Mouse (Mus musculus) midbrain, postnatal 0 days (tissue): ENCODE results near the gene Aatf. TPM values are rescaled to one million over a fixed set of nuclear protein-coding genes. Genes with fewer than 3 reads are reported as not detected.
"Not testable (repeated sequence)": the region's sequence is repeated elsewhere in the genome, so short reads cannot be mapped to it uniquely, and the experiment has no call there.

Experiments
- ATAC-seq: fragments of 200-750 bp; cut with Nextera tagmentation; 2 replicates; pipeline ENCODE4 v1.8.0; 2017; ENCODE audit warnings: moderate number of reproducible peaks, mild to moderate bottlenecking, moderate TSS enrichment, moderate library complexity; ENCODE audit not compliant: low FRiP score
- DNase-seq: peaks from one replicate; pipeline ENCODE4 v3.0.0-alpha.2; 2015; ENCODE audit warnings: low spot score
- H3K27ac ChIP-seq: fragments of 300-500 bp; sonication (generic); 2 replicates; pipeline ENCODE4 v1.5.1; 2014; ENCODE audit warnings: low read depth, mild to moderate bottlenecking, low read length, mixed read lengths
- H3K27me3 ChIP-seq: fragments of 300-500 bp; sonication (generic); 2 replicates; pipeline ENCODE4 v1.6.1; 2014; ENCODE audit warnings: low read length, control low read depth, mixed read lengths; ENCODE audit not compliant: insufficient read depth
- H3K36me3 ChIP-seq: fragments of 300-500 bp; sonication (generic); 2 replicates; pipeline ENCODE4 v1.6.1; 2014; ENCODE audit warnings: low read length, control low read depth, mixed read lengths; ENCODE audit not compliant: insufficient read depth
- H3K4me1 ChIP-seq: fragments of 300-500 bp; sonication (generic); 2 replicates; pipeline ENCODE4 v1.6.1; 2014; ENCODE audit warnings: mild to moderate bottlenecking, control low read depth, antibody characterized with exemption, low read length, mixed read lengths; ENCODE audit not compliant: insufficient read depth
- H3K4me2 ChIP-seq: fragments of 300-500 bp; sonication (generic); 2 replicates; pipeline ENCODE4 v1.6.1; 2014; ENCODE audit warnings: low read depth, mild to moderate bottlenecking, low read length, mixed read lengths; ENCODE audit not compliant: poor library complexity, severe bottlenecking
- H3K4me3 ChIP-seq: fragments of 300-500 bp; sonication (generic); 2 replicates; pipeline ENCODE4 v1.5.1; 2014; ENCODE audit warnings: low read depth, mild to moderate bottlenecking, low read length, moderate library complexity
- H3K9ac ChIP-seq: fragments of 300-500 bp; sonication (generic); replicated peaks from 2 replicates; pipeline ENCODE4 v1.6.1; 2014; ENCODE audit warnings: mild to moderate bottlenecking, low read length, moderate library complexity, mixed read lengths; ENCODE audit not compliant: poor library complexity, severe bottlenecking
- H3K9me3 ChIP-seq: fragments of 300-500 bp; sonication (generic); 2 replicates; pipeline ENCODE4 v1.6.1; 2016; ENCODE audit warnings: low read length, control low read depth
- CTCF ChIP-seq: IDR thresholded peaks from 2 replicates; pipeline ENCODE4 v1.5.1; 2016; ENCODE audit warnings: antibody characterized with exemption, mild to moderate bottlenecking
- WGBS: fragments of 180-500 bp; shearing (Covaris S2); extraction: QIAGEN DNeasy Blood & Tissue Kit; methylation state at CpG from one replicate; pipeline ENCODE4 v1.1.7; 2014; 5-methylcytosine and 5-hydroxymethylcytosine counted together
- polyA plus RNA-seq: library from polyadenylated mRNA; unstranded; fragments of >200 nt; fragmentation: Nextera tagmentation; extraction: Ambion mirVana; gene quantifications from 2 replicates; pipeline ENCODE4 v1.2.1, GENCODE M21; 2015
- total RNA-seq: library from RNA; depleted of rRNA; stranded (reverse); fragments of >200 nt; gene quantifications from 2 replicates; pipeline ENCODE4 v1.2.3, GENCODE M21; 2014

Aatf gene
- total and polyA plus RNA-seq, 2 experiments from 2014 or later: 27.3 to 39.2 TPM

- DNase-seq (no peak), ATAC-seq (no peak)
- no peak overlapping the region for H3K9ac ChIP-seq
- H3K36me3 ChIP-seq: no peaks in the 10 kb centered on the region
- 97% methylated on average over 4 of the region's 4 CpGs for WGBS
- H3K4me1 ChIP-seq: no peaks in the 10 kb centered on the region
- no peaks in the 10 kb centered on the region for H3K9me3 ChIP-seq
- H3K27me3 ChIP-seq: no peaks in the 10 kb centered on the region
- H3K4me3 ChIP-seq: no peak overlapping the region
- no peak overlapping the region for H3K4me2 ChIP-seq
- no peak overlapping the region for H3K27ac ChIP-seq
- peak; percentile 30 for TF ChIP-seq CTCF
These were observed 106.6 kb downstream of the Aatf start for GRCm38 (mm10) chr11:84406733-84407132.

DNA sequence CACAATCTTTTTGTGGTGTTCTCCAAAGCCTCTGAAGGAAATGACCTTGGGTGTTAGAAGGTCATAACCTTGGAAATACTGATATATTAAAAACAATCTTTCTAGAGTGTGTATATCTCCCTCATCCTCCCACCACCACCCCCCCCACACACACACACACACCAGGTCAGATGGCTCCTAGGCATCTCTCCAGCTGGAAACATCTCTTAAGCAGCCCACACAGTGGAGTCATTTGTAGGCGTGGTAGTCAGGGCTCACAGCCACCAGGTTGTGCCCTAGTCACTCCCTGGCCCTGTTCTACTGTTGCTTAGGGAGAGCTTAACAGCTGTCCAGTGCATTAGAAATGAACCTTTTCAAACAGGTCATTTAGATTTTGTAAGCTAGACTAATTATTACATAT, 118.3 kb downstream of the Aatf start:
- Histone ChIP-seq H3K36me3 (peaks cover 34% of the 10 kb centered on the region), H3K4me2 (no peak overlapping the region), H3K4me3 (no peak overlapping the region), H3K9me3 (no peaks in the 10 kb centered on the region), H3K27ac (no peak overlapping the region), H3K9ac (no peak overlapping the region), H3K4me1 (no peaks in the 10 kb centered on the region), H3K27me3 (no peaks in the 10 kb centered on the region)
- no peak for DNase-seq
- no peak for TF ChIP-seq CTCF
- 82% methylated on average over 1 of the region's 1 CpGs for WGBS
- no peak for ATAC-seq

- DNase-seq (no peak), ATAC-seq (no peak)
- Histone ChIP-seq H3K9me3 (no peaks in the 10 kb centered on the region), H3K27me3 (no peaks in the 10 kb centered on the region), H3K9ac (no peak overlapping the region), H3K4me2 (no peak overlapping the region), H3K27ac (no peak overlapping the region), H3K4me3 (no peak overlapping the region), H3K4me1 (no peaks in the 10 kb centered on the region), H3K36me3 (peaks cover 35% of the 10 kb centered on the region)
- TF ChIP-seq CTCF: no peak
- WGBS: 80% methylated on average over 7 of the region's 7 CpGs
These were observed 119.8 kb downstream of the Aatf start for GRCm38 (mm10) chr11:84393571-84393970.

DNA sequence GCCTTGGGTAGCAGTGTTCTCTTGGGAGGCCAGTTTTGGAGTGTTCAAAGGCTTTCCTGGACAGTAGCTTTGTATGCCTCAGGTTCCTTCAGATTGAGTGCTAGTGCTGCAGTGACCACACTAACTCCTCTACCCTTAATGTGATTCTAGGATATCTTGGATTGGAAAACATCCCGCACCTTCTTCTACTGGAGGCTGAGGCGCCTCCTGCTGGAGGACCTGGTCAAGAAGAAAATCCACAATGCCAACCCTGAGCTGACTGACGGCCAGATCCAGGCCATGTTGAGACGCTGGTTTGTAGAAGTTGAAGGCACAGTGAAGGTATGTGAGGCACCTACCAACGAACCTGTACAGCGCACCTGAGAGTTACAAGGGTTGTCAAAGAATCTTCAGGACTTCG, 121.3 kb downstream of the Aatf start:
- DNase-seq: not testable (repeated sequence)
- TF ChIP-seq CTCF: peak; percentile 25; the same call in 1 of the 2 replicates

DNA sequence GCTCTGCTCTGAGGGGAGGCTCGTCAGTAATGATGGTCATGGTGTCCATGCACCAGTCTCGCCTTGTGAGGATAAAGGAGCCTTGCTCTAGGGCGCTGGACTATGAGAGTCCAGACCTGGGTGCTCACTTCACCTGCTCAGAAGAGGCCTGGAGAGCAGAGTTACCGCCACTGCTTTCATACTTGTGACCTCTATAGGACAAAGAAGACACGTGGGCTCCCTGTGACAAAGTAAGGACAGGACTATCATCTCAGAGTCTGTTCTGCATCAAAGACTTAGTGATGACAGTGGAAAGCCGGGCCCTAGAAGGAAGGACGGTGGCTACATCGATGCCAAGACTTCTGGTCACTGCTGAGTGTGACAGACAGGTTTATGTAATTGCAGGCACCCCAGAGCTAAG, 122.2 kb downstream of the Aatf start:
- Histone ChIP-seq H3K4me3 (no peak overlapping the region), H3K9ac (no peak overlapping the region), H3K9me3 (no peaks in the 10 kb centered on the region), H3K36me3 (peaks cover 28% of the 10 kb centered on the region), H3K4me2 (no peak overlapping the region), H3K4me1 (no peaks in the 10 kb centered on the region), H3K27me3 (no peaks in the 10 kb centered on the region), H3K27ac (no peak overlapping the region)
- DNase-seq (no peak), ATAC-seq (no peak)
- WGBS: 84% methylated on average over 8 of the region's 8 CpGs
- no peak for TF ChIP-seq CTCF

More for the DNA sequence above, 121.3 kb downstream of the Aatf start:
- H3K4me1 ChIP-seq, H3K9me3 ChIP-seq, H3K4me2 ChIP-seq, H3K9ac ChIP-seq, H3K4me3 ChIP-seq, ATAC-seq, H3K27ac ChIP-seq, H3K27me3 ChIP-seq: not testable (repeated sequence)
- H3K36me3 ChIP-seq: peaks cover 28% of the 10 kb centered on the region
- 79% methylated on average over 7 of the region's 7 CpGs for WGBS

DNA sequence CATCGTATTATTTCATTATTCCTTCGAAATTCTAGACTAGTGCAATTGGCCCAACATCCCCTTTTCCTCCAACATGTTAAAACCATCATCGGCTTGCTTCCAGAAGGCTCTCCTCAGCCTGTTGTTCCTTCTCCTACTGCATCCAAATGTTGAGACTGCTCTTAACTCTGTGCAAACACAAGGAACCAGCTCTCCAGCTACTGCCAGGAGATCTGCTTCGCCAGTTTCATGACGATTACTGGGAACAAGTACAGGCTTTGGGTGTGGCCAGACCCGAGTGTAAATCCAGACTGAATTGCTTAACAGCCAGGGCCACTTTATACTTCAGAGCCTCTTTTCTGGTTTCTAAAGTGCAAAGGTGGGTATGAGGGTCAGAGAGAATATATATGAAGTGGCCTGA, 124.0 kb downstream of the Aatf start:
- WGBS: 82% methylated on average over 6 of the region's 6 CpGs
- no peak for ATAC-seq
- Histone ChIP-seq H3K4me3 (no peak overlapping the region), H3K27ac (no peak overlapping the region), H3K4me1 (no peaks in the 10 kb centered on the region), H3K9ac (no peak overlapping the region), H3K36me3 (peaks cover 25% of the 10 kb centered on the region), H3K9me3 (no peaks in the 10 kb centered on the region), H3K27me3 (no peaks in the 10 kb centered on the region), H3K4me2 (no peak overlapping the region)
- no peak for TF ChIP-seq CTCF
- DNase-seq: no peak
